Mouse (Mus musculus): ENCODE measurements around the gene Il18bp. TPM values are rescaled to one million over a fixed set of nuclear protein-coding genes. Genes with fewer than 3 reads are reported as not detected.

The Il18bp gene
- polyA plus RNA-seq, 1 experiment, result 0.84 TPM

- H3K36me3 ChIP-seq (ENCODE audit: control insufficient read depth, insufficient read depth), result peaks cover 42% of the 10 kb centered on the region
- TF ChIP-seq USF1 (IDR thresholded peaks at IDR 0.05; ENCODE audit: low read depth) (no peak), SRF (IDR thresholded peaks at IDR 0.05; ENCODE audit: control insufficient read depth, insufficient read length, low read depth) (no peak), TCF3 (IDR thresholded peaks at IDR 0.05; ENCODE audit: insufficient read length, low read depth) (no peak), E2F4 (IDR thresholded peaks at IDR 0.05; ENCODE audit: insufficient read depth) (no peak), POLR2A (IDR thresholded peaks at IDR 0.05; ENCODE audit: insufficient read length, low read depth) (no peak), TCF12 (IDR thresholded peaks at IDR 0.05; ENCODE audit: insufficient read depth, poor library complexity, severe bottlenecking) (no peak), MYOD1 (IDR thresholded peaks at IDR 0.05; ENCODE audit: control insufficient read depth in 1 of 3, insufficient read length in 2 of 3, low read depth in 2 of 3) (no peak), MAX (IDR thresholded peaks at IDR 0.05; ENCODE audit: low read depth) (no peak), REST (IDR thresholded peaks at IDR 0.05; ENCODE audit: insufficient read depth, insufficient read length) (no peak), CEBPB (IDR thresholded peaks at IDR 0.05; ENCODE audit: insufficient read depth, poor library complexity, severe bottlenecking) (no peak), POLR2AphosphoS2 (IDR thresholded peaks at IDR 0.05; ENCODE audit: insufficient read length, low read depth) (no peak), MYOG (IDR thresholded peaks at IDR 0.05; ENCODE audit: control insufficient read depth in 1 of 3, insufficient read depth in 1 of 3, insufficient read length in 2 of 3, low read depth in 2 of 3) (no peak)
- H3K4me2 ChIP-seq (ENCODE audit: low read depth), result no peak overlapping the region
Observed at GRCm38 (mm10) chr7:102013416-102013815, 5.1 kb downstream of the Il18bp start.

DNA sequence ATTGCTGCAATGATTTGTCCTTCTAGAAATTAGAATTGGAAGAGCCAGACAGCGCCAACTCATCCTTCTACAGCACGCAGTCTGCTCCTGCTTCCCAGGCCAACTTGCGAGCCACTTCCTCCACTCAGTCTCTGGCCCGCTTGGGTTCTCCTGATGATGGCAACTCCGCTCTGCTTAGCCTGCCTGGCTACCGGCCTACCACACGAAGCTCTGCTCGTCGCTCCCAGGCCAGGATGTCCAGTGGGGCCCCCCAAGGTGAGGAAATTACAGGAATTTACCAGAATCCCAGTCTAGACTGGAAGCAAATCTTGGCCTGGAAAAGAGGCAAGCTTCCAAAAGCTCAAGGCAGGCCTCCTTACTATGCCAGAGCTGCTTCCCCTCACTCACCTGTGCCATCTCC is 6.6 kb downstream of the Il18bp start:
- no peaks in the 10 kb centered on the region for H3K79me2 ChIP-seq (ENCODE audit: control insufficient read depth, insufficient read depth)
- H3K4me3 ChIP-seq, result no peak overlapping the region
- no peaks in the 10 kb centered on the region for H3K27me3 ChIP-seq (ENCODE audit: control insufficient read depth, insufficient read depth, insufficient read length)
- no peak overlapping the region for H3K4me2 ChIP-seq (ENCODE audit: low read depth)
- H3ac ChIP-seq (ENCODE audit: control insufficient read depth, insufficient read length), result no peak overlapping the region
- TF ChIP-seq CEBPB (IDR thresholded peaks at IDR 0.05; ENCODE audit: insufficient read depth, poor library complexity, severe bottlenecking) (no peak), MYOG (IDR thresholded peaks at IDR 0.05; ENCODE audit: control insufficient read depth in 1 of 3, insufficient read depth in 1 of 3, insufficient read length in 2 of 3, low read depth in 2 of 3) (no peak), TCF3 (IDR thresholded peaks at IDR 0.05; ENCODE audit: insufficient read length, low read depth) (no peak), MYOD1 (IDR thresholded peaks at IDR 0.05; ENCODE audit: control insufficient read depth in 1 of 3, insufficient read length in 2 of 3, low read depth in 2 of 3) (no peak), TCF12 (IDR thresholded peaks at IDR 0.05; ENCODE audit: insufficient read depth, poor library complexity, severe bottlenecking) (no peak), USF1 (IDR thresholded peaks at IDR 0.05; ENCODE audit: low read depth) (no peak), MAX (IDR thresholded peaks at IDR 0.05; ENCODE audit: low read depth) (no peak), SRF (IDR thresholded peaks at IDR 0.05; ENCODE audit: control insufficient read depth, insufficient read length, low read depth) (no peak), POLR2A (IDR thresholded peaks at IDR 0.05; ENCODE audit: insufficient read length, low read depth) (no peak), REST (IDR thresholded peaks at IDR 0.05; ENCODE audit: insufficient read depth, insufficient read length) (no peak), POLR2AphosphoS2 (IDR thresholded peaks at IDR 0.05; ENCODE audit: insufficient read length, low read depth) (no peak)
- peaks cover 44% of the 10 kb centered on the region for H3K36me3 ChIP-seq (ENCODE audit: control insufficient read depth, insufficient read depth)

More at GRCm38 (mm10) chr7:102013416-102013815, 5.1 kb downstream of the Il18bp start:
- Histone ChIP-seq H3K27me3 (ENCODE audit: control insufficient read depth, insufficient read depth, insufficient read length) (no peaks in the 10 kb centered on the region), H3ac (ENCODE audit: control insufficient read depth, insufficient read length) (no peak overlapping the region), H3K4me3 (no peak overlapping the region), H3K79me2 (ENCODE audit: control insufficient read depth, insufficient read depth) (no peaks in the 10 kb centered on the region)

DNA sequence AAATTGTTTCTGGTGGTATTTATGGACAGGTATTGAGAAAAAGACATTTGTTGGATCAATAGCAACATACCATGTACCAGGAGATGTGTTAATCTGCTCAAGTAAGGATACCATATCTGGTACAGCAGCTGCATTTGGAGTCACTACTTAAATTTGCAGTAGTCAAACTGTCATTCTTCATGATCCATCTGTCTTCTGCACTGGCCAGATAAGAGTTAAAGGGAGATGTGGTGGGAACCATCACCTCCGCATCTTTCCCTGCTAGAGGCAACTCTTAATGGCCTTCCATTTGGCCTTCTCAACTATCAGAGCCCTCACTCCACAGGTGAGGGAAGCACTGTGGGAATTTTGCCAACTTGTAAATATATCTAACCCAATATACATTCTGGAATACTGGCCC is 12.0 kb downstream of the Il18bp start:
- TF ChIP-seq E2F4 (IDR thresholded peaks at IDR 0.05; ENCODE audit: insufficient read depth) (no peak), MAX (IDR thresholded peaks at IDR 0.05; ENCODE audit: low read depth) (no peak), MYOD1 (IDR thresholded peaks at IDR 0.05; ENCODE audit: control insufficient read depth in 1 of 3, insufficient read length in 2 of 3, low read depth in 2 of 3) (no peak), REST (IDR thresholded peaks at IDR 0.05; ENCODE audit: insufficient read depth, insufficient read length) (no peak), TCF3 (IDR thresholded peaks at IDR 0.05; ENCODE audit: insufficient read length, low read depth) (no peak), MYOG (IDR thresholded peaks at IDR 0.05; ENCODE audit: control insufficient read depth in 1 of 3, insufficient read depth in 1 of 3, insufficient read length in 2 of 3, low read depth in 2 of 3) (no peak), SRF (IDR thresholded peaks at IDR 0.05; ENCODE audit: control insufficient read depth, insufficient read length, low read depth) (no peak), USF1 (IDR thresholded peaks at IDR 0.05; ENCODE audit: low read depth) (no peak), CEBPB (IDR thresholded peaks at IDR 0.05; ENCODE audit: insufficient read depth, poor library complexity, severe bottlenecking) (no peak), POLR2AphosphoS2 (IDR thresholded peaks at IDR 0.05; ENCODE audit: insufficient read length, low read depth) (no peak), TCF12 (IDR thresholded peaks at IDR 0.05; ENCODE audit: insufficient read depth, poor library complexity, severe bottlenecking) (no peak)
- Histone ChIP-seq H3ac (ENCODE audit: control insufficient read depth, insufficient read length) (no peak overlapping the region), H3K27me3 (ENCODE audit: control insufficient read depth, insufficient read depth, insufficient read length) (no peaks in the 10 kb centered on the region), H3K4me2 (ENCODE audit: low read depth) (no peak overlapping the region), H3K36me3 (ENCODE audit: control insufficient read depth, insufficient read depth) (peaks cover 48% of the 10 kb centered on the region), H3K4me3 (no peak overlapping the region), H3K79me2 (ENCODE audit: control insufficient read depth, insufficient read depth) (peaks cover 10% of the 10 kb centered on the region)

DNA sequence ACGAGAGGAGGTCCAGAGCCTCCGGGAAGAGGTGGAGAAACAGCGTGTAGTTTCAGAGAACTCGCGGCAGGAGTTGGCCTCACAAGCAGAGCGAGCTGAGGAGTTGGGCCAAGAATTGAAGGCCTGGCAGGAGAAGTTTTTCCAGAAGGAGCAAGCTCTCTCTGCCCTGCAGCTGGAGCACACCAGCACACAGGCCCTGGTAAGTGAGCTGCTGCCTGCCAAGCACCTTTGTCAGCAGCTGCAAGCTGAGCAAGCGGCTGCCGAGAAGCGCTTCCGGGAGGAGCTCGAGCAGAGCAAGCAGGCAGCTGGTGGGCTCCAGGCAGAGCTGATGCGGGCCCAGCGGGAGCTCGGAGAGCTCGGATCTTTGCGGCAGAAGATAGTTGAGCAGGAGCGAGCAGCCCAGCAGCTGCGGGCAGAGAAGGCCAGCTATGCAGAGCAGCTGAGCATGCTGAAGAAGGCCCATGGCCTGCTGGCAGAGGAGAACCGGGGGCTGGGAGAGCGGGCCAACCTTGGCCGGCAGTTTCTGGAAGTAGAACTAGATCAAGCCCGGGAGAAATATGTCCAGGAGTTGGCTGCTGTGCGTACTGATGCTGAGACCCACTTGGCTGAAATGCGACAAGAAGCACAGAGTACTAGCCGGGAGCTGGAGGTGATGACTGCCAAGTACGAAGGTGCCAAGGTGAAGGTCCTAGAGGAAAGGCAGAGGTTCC is 17.4 kb downstream of the Il18bp start:
- no peak overlapping the region for H3ac ChIP-seq (ENCODE audit: control insufficient read depth, insufficient read length)
- H3K4me3 ChIP-seq, result no peak overlapping the region

More for the DNA sequence above, 17.4 kb downstream of the Il18bp start:
- no peaks in the 10 kb centered on the region for H3K27me3 ChIP-seq (ENCODE audit: control insufficient read depth, insufficient read depth, insufficient read length)
- H3K4me2 ChIP-seq (ENCODE audit: low read depth), result no peak overlapping the region
- peaks cover 20% of the 10 kb centered on the region for H3K36me3 ChIP-seq (ENCODE audit: control insufficient read depth, insufficient read depth)
- TF ChIP-seq USF1 (IDR thresholded peaks at IDR 0.05; ENCODE audit: low read depth) (no peak), POLR2A (IDR thresholded peaks at IDR 0.05; ENCODE audit: insufficient read length, low read depth) (no peak), MAX (IDR thresholded peaks at IDR 0.05; ENCODE audit: low read depth) (no peak), E2F4 (IDR thresholded peaks at IDR 0.05; ENCODE audit: insufficient read depth) (no peak), MYOD1 (IDR thresholded peaks at IDR 0.05; ENCODE audit: control insufficient read depth in 1 of 3, insufficient read length in 2 of 3, low read depth in 2 of 3) (peak in 1 of 3 experiments; percentile 1), CEBPB (IDR thresholded peaks at IDR 0.05; ENCODE audit: insufficient read depth, poor library complexity, severe bottlenecking) (no peak), POLR2AphosphoS2 (IDR thresholded peaks at IDR 0.05; ENCODE audit: insufficient read length, low read depth) (no peak), MYOG (IDR thresholded peaks at IDR 0.05; ENCODE audit: control insufficient read depth in 1 of 3, insufficient read depth in 1 of 3, insufficient read length in 2 of 3, low read depth in 2 of 3) (peak in 2 of 3 experiments; percentile 30 to 54), REST (IDR thresholded peaks at IDR 0.05; ENCODE audit: insufficient read depth, insufficient read length) (no peak), SRF (IDR thresholded peaks at IDR 0.05; ENCODE audit: control insufficient read depth, insufficient read length, low read depth) (no peak), TCF3 (IDR thresholded peaks at IDR 0.05; ENCODE audit: insufficient read length, low read depth) (no peak)
- peaks cover 10% of the 10 kb centered on the region for H3K79me2 ChIP-seq (ENCODE audit: control insufficient read depth, insufficient read depth)

All from myocyte (in vitro differentiated cells).